Comparison of ENCODE assay signal across 14 mouse cellular contexts in genomic region chr4:59445516-59445915, GRCm38 (mm10). TPM values are rescaled to one million over a fixed set of nuclear protein-coding genes. Genes with fewer than 3 reads are reported as not detected.
DNase-seq lines count a peak whose midpoint lies in the region; ATAC-seq and TF ChIP-seq lines count a peak whose summit lies in the region.
"Had no signal": no experiment of that assay in that cellular context is flagged by ENCODE, and none has a peak within 500 bp of the region (broad histone marks: within the 10 kb centered on the region; RNA-seq: fewer than 3 reads in every experiment).

No protein-coding gene starts in this region.

- no peak overlapping the region for H3K4me3 ChIP-seq in midbrain, embryonic 11.5 days (ENCODE audit: low read depth, low read length)
- no peak overlapping the region for H3K4me3 ChIP-seq in midbrain, postnatal 0 days (ENCODE audit: low read depth, low read length)
- no peak overlapping the region for H3K4me3 ChIP-seq in midbrain, embryonic 15.5 days
- H3K4me3 ChIP-seq: heart, embryonic 15.5 days; layer of hippocampus, adult 2 months had no signal

- 88% methylated on average over 6 of the region's 6 CpGs for WGBS in midbrain, embryonic 11.5 days
- WGBS in midbrain, postnatal 0 days, result 80% methylated on average over 6 of the region's 6 CpGs
- 82% methylated on average over 6 of the region's 6 CpGs for WGBS in midbrain, embryonic 15.5 days

- H3K4me1 ChIP-seq in midbrain, embryonic 11.5 days (ENCODE audit: control insufficient read depth, insufficient read depth, low read length), result no peaks in the 10 kb centered on the region
- no peaks in the 10 kb centered on the region for H3K4me1 ChIP-seq in midbrain, postnatal 0 days (ENCODE audit: insufficient read depth, low read length)
- H3K4me1 ChIP-seq in midbrain, embryonic 15.5 days, result no peaks in the 10 kb centered on the region

- no peak overlapping the region for H3K9ac ChIP-seq in midbrain, embryonic 11.5 days (ENCODE audit: low read length)
- no peak overlapping the region for H3K9ac ChIP-seq in midbrain, postnatal 0 days (replicated peaks; ENCODE audit: low read length, poor library complexity, severe bottlenecking)
- H3K9ac ChIP-seq in midbrain, embryonic 15.5 days, result no peak overlapping the region
- H3K9ac ChIP-seq: heart, embryonic 15.5 days had no signal

- no peak for TF ChIP-seq CTCF in midbrain, postnatal 0 days (IDR thresholded peaks at IDR 0.05)

- peak; percentile 23 for DNase-seq in adrenal gland, postnatal 14 days
- no peak for DNase-seq in adrenal gland, adult 8-10 months
- peak; percentile 49 for DNase-seq in midbrain, embryonic 11.5 days (ENCODE audit: low spot score, missing footprints)
- DNase-seq in midbrain, postnatal 0 days (ENCODE audit: low spot score), result no peak
- DNase-seq in natural killer cell, adult 2 months (ENCODE audit: low spot score in 2 of 2), result peak; percentile 41 to 53
- peak; percentile 58 for DNase-seq in thymus, postnatal 4 days
- DNase-seq: adrenal gland, postnatal 10 days; cerebellum, adult 11-12 months; left cerebral cortex, postnatal 4 days; lung, postnatal 36 days had no signal

- H3K27me3 ChIP-seq in midbrain, embryonic 11.5 days (ENCODE audit: control insufficient read depth, insufficient read depth, low read length), result no peaks in the 10 kb centered on the region
- no peaks in the 10 kb centered on the region for H3K27me3 ChIP-seq in midbrain, postnatal 0 days (ENCODE audit: insufficient read depth, low read length)
- no peaks in the 10 kb centered on the region for H3K27me3 ChIP-seq in midbrain, embryonic 15.5 days (replicated peaks)
- H3K27me3 ChIP-seq: heart, embryonic 15.5 days had no signal

- H3K9me3 ChIP-seq in midbrain, embryonic 11.5 days (ENCODE audit: control insufficient read depth, low read length), result peaks cover 3% of the 10 kb centered on the region; the same call in 1 of the 2 replicates
- H3K9me3 ChIP-seq in midbrain, postnatal 0 days (ENCODE audit: low read length), result no peaks in the 10 kb centered on the region
- no peaks in the 10 kb centered on the region for H3K9me3 ChIP-seq in midbrain, embryonic 15.5 days
- H3K9me3 ChIP-seq: heart, embryonic 15.5 days had no signal

- no peak overlapping the region for H3K27ac ChIP-seq in midbrain, embryonic 11.5 days (ENCODE audit: low read depth, low read length)
- H3K27ac ChIP-seq in midbrain, postnatal 0 days (ENCODE audit: low read depth, low read length), result no peak overlapping the region
- no peak overlapping the region for H3K27ac ChIP-seq in midbrain, embryonic 15.5 days
- H3K27ac ChIP-seq: heart, embryonic 15.5 days; layer of hippocampus, adult 2 months had no signal

- H3K36me3 ChIP-seq in midbrain, embryonic 11.5 days (ENCODE audit: control insufficient read depth, insufficient read depth, low read length), result no peaks in the 10 kb centered on the region
- no peaks in the 10 kb centered on the region for H3K36me3 ChIP-seq in midbrain, postnatal 0 days (ENCODE audit: insufficient read depth, low read length)
- no peaks in the 10 kb centered on the region for H3K36me3 ChIP-seq in midbrain, embryonic 15.5 days (replicated peaks)
- H3K36me3 ChIP-seq: heart, embryonic 15.5 days had no signal

- ATAC-seq in midbrain, embryonic 11.5 days (ENCODE audit: low FRiP score), result no peak
- no peak for ATAC-seq in midbrain, postnatal 0 days (ENCODE audit: low FRiP score)
- no peak for ATAC-seq in megakaryocyte-erythroid progenitor cell, adult 5-6 weeks (replicated peaks; ENCODE audit: low FRiP score, low TSS enrichment, poor library complexity, severe bottlenecking)
- ATAC-seq in midbrain, embryonic 15.5 days (replicated peaks), result no peak

- H3K4me2 ChIP-seq in midbrain, embryonic 11.5 days, result no peak overlapping the region
- no peak overlapping the region for H3K4me2 ChIP-seq in midbrain, postnatal 0 days (ENCODE audit: low read depth, low read length, poor library complexity, severe bottlenecking)
- H3K4me2 ChIP-seq in midbrain, embryonic 15.5 days, result no peak overlapping the region
- H3K4me2 ChIP-seq: heart, embryonic 15.5 days had no signal

RNA-seq across cellular contexts. Expression of gene Susd1, which starts 7.1 kb away (rescaled TPM):
- total RNA-seq in adrenal gland, postnatal 14 days (2021), result 5.1 and 5.4 TPM in 2 replicates
- total RNA-seq in adrenal gland, adult 8-10 months (2022), result 1 to 10 TPM; 3.7 to 7.8 (median 4.9) TPM
- 1.0 and 1.5 TPM in 2 replicates for polyA plus RNA-seq in midbrain, embryonic 11.5 days (2014; fragmentation: Nextera tagmentation; extraction: Ambion mirVana)
- 8.6 and 8.9 TPM in 2 replicates for total RNA-seq in midbrain, postnatal 0 days (2014; rRNA removed)
- polyA plus RNA-seq in midbrain, postnatal 0 days (2015; fragmentation: Nextera tagmentation; extraction: Ambion mirVana), result 2.0 and 2.2 TPM in 2 replicates
- 55.2 and 83.7 TPM in 2 replicates for total RNA-seq in megakaryocyte-erythroid progenitor cell, adult 5-6 weeks (2014; fragmentation: Nextera tagmentation)
- 91.5 and 118 TPM in 2 replicates for total RNA-seq in megakaryocyte-erythroid progenitor cell, adult 5-6 weeks (2017)
- 0.96 and 1.1 TPM in 2 replicates for polyA plus RNA-seq in midbrain, embryonic 15.5 days (2015; fragmentation: Nextera tagmentation; extraction: Ambion mirVana)

Comparison
In these comparisons a context has a peak if more than half of its experiments do, and no peak if none do; other contexts are left out.
1. DNase-seq: peak in adrenal gland, postnatal 14 days (single experiment), midbrain, embryonic 11.5 days (single experiment), natural killer cell, adult 2 months (2 of 2) and thymus, postnatal 4 days (single experiment); none in adrenal gland, adult 8-10 months (single experiment) and midbrain, postnatal 0 days (single experiment).